Mouse (Mus musculus): ENCODE measurements around the gene Oog3.

The Oog3 gene

GRCm38 (mm10) chr4:144162563-144162962, at the start of gene Oog3:
Gene Oog3, minus strand, starts transcription at chr4:144162663.
- DNase-seq (ENCODE audit: low spot score in 2 of 2), result no peak

DNA sequence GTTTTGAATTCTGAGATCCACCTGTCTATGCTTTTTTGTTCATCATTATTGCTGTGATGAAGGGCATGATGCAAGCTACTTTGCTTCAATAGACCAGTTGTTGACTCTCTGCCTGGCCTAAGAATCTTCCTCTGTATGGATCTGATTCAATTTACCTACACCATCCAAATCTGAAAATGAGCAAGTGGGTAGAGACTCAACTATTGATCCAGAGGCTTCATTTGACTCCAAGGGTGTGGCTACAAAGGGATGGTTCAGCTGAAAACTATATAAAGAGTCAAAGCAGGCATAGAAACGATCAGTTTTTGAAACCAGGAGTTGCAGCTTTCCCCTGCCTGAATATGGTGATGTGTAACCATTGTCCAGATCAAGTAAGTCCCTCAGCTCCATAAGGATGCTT, 28.0 kb upstream of the Oog3 start, which contains the start of gene Oog2:
Oog2 (plus strand) TSS at position 301 of the 400 bp plus-strand sequence.
- DNase-seq (ENCODE audit: low spot score in 2 of 2), result no peak
